Mouse (Mus musculus) thymus, postnatal 25 days (tissue): ENCODE results near the gene Ptprn2.
A peak's percentile ranks its signal among the peaks of the same experiment; 100 is the strongest.
"Not testable (repeated sequence)": the region's sequence is repeated elsewhere in the genome, so short reads cannot be mapped to it uniquely, and the experiment has no call there.

Experiments used
- DNase-seq: peaks from one replicate; pipeline ENCODE4 v3.0.0; 2022

The Ptprn2 gene

DNA sequence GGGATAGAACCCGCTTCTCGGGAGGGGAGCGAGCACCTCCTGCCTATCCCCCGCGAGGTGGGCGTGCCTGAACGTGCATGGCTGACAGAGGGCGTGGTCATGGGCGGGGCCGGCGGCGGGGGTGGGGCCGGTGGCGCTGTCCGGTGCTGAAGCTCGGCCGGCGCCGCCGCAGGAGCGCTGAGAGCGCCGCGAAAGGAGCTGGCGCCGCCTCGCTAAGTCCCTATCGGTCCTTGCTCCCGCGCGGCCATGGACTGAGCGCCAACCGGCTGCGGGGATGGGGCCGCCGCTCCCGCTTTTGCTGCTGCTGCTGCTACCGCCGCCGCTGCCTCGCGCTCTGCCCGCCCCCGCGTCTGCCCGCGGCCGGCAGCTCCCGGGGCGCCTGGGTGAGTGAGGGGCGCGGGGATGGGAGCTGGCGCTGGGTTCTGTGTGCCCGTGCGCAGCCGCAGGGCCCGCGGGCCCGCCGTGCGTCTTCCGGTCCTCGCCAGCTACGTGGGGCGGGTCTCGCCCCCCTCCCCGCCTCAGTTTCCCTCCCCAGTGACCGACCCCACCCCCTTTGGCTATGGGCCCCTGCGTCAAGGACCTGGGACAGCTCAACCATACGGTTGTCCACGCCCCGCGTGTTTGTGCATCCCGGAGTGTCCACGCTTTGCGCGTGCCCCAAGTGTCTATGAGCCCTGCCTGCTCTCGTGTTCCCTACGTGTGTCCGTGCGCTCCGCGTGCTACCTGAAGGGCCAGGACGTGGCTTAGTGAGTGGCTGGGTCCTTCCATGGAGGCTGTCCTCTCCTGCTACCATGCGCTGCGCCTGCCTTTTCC is at the start of gene Ptprn2:
Gene Ptprn2 (plus strand): TSS at position 130 of the 813 bp plus-strand sequence.
- peak; percentile 69 for DNase-seq

DNA sequence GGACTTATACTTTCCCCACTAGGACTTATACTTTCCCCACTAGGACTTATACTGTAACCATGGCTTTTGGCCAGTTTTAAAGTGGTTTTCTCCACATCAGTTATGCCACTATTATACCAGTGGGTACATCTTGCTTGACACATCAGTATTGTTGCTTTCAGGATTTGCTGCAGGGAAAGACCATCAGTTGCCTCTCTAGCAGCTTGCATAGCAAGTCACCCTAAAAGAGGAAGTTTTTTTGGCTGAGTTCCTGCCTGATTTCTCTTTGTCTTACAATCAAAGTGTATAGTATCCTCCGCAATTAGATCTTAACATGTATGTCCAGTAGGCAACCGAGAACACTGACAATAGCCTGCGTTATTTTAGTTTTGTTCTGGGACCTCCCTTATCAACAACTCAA is 49.4 kb upstream of the Ptprn2 start:
- no peak for DNase-seq

DNA sequence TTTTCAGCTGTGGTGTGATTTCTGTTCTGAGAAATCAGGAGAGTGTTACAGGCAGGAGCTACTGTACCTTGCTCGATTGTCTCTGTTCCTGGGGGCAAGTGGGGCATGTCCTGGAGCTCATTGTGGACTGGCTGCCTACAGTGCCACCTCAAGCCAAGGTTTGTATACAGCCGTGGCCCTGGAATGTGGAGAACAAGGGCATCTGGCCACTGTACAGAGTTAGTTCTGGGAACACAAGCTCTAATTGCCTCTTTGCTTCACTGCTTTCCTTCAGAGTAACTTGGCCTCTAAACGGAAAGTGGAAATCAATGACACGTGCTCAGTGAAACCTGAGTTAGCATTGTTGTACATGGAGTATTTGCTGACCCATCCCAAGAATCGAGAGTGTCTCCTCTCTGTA is 46.9 kb upstream of the Ptprn2 start:
- no peak for DNase-seq

DNA sequence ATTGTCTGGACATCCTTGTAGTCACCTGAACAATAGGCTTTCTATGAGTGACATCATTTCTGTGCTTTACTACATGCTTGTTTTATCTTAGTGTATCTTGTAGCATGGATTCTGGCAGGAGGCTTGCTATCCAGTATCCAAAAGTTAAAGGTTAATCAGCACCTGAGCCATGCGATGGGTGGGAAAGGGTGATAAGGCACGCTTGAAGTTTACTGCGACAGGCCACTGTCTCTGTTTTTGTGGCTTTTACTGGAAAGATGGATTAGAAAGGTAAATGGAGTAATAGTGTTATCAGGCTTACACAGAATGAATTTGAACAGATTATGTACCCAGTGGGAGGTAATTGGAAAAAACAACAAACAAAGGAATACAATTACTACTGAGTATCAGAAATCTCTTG is 43.3 kb upstream of the Ptprn2 start:
- no peak for DNase-seq

DNA sequence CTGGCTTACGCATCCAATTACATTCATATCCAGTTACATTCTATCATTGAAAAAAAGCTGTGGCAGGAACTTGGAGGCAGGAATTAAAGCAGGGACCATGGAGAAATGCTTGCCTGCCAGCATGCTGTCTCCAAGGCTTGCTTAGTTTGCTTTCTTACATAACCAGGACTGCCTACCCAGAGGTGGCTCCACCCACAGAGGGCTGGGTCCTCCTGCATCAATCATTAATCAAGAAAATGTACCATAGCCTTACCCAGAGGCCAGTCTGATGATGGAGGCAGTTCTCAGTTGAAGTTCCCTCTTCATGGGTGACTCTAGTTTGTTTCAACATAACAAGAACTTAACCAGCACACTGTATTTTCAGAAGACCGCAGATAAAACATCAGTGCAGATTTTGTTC is 36.0 kb upstream of the Ptprn2 start:
- DNase-seq = no peak

DNA sequence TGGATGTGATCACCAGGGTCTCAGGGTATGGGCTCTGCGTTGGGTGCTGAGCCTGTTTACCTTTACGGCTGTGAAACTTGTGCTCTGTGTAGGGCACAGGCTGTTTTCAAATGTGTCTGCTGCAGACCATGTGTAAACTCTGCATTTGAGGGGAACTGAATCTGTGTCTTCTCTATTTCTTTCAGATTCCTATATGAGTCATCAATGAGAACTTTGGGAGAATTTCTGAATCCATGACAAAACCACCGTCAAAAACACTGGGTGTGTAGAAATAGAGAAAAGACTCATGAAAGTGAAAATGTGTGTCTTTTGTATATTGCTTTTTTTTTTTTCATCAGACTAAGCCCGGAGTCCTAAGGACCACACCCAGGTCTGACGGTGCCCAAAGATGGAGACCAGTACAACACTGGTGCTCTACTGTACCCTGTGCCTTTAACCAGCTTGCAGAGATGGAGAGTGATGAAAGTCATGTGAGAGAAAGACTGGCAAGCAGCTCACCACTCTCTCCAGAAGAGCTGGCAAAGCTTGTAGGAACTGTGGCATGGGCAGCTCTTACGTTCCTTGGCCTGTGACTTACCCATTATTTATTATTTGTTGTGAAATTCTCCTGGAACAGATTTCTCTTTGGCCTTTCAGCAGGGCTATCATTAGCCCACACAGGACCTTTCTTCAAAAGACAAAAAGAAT is 25.0 kb upstream of the Ptprn2 start:
- DNase-seq = no peak

DNA sequence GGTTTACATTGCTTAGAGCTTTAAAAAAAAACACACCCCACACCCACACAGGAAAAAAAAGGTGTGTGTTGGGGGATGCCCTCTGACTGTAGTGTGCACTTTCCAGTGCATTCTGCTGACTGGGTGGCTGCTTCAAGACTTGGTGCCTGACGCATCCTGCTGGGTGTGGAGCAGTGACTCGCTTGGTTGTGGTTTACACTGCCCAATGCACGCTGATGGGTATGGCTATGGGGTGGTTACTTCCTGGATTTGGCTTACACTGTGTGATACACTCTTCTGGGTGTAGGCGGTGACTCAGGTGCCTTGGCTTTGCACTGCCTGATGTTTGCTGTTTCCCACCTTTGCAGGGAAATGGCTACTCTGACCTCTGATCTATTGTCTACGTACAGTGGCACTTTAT is 18.5 kb upstream of the Ptprn2 start:
- no peak for DNase-seq

DNA sequence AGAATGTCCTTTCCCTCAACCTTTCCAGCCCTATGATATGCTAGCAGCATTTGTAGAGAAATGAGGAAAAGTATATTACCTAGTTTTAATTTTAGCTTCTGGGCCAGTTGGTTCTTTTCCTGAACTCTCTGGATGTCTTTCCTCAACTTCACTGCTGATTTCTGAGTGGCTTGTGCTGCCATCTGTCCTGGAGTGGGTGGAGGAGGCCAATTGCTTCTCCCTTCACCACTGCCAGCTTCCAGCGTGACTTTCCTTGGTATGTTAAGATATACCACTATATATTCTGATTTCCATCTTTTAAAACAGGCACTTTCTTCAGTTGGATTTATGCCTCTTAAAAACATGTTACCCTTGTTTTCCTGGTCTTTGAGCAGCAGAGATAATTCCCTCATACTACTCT is 17.2 kb upstream of the Ptprn2 start:
- no peak for DNase-seq

DNA sequence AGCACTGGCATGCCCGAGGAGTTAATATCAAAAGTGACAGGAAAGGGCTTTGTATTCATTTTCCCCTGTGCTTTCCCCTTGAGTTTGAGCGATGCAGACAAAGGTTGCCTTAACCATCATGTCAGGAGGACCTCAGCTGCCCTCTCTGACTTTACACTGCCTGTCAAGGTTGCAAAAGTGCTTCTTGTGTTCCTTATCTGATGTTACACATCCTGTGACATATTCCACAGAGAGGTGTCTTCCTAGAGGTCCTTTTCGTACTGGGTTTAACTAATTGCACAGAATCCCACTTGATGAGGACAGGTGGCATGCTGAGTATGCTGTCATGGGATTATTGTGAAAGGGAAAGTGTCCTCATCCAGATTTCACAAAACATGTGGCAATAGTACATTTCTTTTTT is 16.4 kb upstream of the Ptprn2 start:
- DNase-seq = no peak

DNA sequence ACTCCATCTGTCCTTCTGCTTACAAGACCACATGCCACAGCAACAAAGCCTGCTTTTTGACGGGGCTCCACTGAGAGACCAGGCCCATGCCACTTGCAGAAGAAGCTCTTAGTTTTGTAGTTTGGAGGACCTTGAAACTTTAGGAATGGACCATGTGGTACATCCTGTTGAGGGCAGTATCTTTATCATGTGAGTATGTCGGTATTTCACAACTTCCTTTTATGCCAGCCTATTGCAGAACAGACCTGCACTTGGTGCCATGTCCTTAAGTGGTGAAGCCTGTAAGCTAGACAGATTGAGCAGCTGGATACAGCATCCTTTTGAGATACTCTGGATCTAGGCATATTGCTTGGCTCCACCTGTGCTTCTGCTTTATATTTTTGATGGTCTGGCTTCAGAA is 12.3 kb upstream of the Ptprn2 start:
- no peak for DNase-seq

DNA sequence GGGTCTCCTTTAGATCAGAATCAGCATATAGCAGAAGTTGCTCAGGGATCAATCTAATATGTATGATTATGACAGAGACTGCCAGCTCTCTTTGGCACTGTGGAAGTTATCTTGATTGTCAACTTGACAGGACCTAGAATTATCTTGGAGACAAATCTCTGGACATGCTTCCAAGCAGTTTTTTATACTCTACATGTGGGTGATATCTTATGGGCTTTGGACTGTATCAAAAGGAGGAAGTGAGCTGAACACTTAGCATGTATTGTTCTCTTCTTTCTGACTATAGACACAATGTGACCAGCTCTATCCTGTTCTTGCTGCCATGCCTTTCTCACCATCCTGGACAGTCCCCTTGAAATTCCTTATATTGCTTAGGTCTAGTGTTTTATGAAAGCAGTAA is 11.8 kb upstream of the Ptprn2 start:
- no peak for DNase-seq

DNA sequence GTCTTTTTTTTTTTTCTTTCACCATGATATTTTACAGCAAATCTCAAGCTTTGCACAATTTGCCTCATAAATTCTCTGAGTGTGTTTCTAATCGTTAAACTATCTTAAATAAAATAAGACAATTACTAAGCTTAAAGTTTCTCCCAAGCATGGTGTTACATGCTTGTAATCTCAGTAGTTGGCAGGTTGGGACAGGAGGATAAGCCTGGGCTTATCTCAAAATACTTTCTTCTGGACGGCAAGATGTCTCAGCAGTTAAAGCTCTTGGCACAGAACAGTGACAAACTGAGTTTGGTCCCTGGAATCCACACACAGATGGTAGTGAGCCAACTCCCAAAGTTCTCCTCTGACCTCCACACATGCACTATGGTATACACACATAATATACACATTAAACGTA is 10.8 kb upstream of the Ptprn2 start:
- DNase-seq = no peak

DNA sequence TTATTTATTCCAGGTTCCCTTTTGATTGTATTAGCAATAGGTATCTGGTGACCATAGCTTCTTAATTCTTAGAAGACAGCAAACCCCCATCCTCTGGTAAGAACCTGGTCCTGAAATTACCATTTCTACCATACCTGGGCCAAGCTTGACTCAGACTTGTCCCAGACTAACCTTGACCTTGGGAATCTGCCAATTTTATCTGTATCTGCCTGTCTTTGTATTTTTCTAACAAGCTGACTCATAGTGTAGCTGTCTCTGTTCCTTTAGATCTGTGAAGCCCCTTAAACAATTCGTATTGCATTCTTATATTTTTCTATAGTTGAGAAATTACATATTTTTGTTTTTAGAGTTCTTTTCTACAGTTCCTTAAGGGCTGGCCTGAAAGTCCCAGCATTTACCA is 6.7 kb upstream of the Ptprn2 start:
- no peak for DNase-seq

DNA sequence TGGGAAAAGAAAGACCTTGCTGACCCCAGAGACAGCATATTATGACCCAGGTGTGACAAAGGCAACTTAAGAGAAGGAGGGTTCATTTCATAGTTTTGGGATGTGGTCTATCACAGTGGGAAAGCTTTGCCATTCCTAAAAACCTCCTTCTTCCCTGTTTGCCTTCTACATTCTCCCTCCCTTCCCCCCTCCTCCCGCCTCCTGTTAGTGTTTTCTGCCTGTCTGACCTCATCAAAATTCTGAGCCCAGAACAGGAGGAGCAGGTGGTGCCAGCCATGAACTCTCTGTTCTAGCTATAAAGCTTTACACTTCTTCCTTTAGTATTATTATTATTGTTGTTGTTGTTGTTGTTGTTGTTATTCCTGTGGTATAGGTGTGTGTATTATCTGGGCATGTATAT is 3.6 kb upstream of the Ptprn2 start:
- DNase-seq = no peak

DNA sequence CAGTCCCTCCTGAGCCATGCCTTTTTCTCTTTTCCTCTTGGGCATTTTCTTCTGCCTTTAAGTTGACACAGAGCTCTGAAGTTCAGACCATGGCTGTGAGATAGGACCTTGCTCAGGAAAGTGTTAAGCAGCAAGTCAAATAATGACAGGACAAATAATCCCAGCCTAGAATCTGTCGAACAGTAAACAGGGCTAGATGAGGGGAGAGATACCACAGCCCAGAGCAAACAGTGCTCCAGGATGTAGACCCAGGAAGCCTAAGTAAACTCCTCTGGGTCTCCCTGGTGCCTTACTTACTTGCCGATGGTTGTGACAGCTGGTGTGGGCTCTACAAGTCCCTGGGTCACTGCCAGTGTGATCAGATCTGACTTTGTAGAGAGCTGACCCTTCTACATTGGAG is 1.9 kb upstream of the Ptprn2 start:
- DNase-seq = no peak

DNA sequence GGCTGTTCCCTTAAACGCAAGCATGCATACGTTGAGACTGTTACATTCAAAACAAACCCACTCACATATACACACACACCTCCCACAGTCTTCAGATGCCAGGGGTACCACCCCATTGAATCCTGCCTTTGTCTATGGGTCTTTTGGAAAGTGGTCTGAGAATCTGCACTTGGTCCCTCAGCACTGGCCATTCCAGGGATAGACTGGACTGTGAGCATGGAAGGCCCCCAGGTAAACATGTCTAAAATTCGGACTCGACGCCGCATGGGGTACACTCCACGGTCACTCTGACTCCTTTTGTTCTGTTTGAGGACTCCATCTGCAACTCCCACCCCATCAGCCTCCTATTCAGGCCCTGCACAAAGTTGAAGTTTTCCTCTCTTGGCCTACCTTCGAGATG is 529 bp upstream of the Ptprn2 start:
- DNase-seq = no peak

DNA sequence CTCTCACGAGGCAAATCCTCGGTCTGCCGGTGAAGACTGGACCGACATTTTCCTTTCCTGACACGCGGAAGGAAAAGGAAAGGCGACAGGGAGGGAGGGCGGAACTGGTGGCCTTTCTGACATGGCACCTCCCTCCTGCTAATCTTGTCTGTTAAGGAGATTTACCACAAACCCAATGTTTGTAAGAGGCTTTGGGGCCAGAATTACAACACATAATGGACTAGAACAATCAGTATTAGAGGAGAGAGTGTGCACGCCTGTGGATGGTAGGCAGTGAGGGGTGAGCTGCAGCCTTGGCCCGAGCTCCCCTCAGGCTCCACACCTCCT is 847 bp downstream of the Ptprn2 start:
- DNase-seq = no peak

DNA sequence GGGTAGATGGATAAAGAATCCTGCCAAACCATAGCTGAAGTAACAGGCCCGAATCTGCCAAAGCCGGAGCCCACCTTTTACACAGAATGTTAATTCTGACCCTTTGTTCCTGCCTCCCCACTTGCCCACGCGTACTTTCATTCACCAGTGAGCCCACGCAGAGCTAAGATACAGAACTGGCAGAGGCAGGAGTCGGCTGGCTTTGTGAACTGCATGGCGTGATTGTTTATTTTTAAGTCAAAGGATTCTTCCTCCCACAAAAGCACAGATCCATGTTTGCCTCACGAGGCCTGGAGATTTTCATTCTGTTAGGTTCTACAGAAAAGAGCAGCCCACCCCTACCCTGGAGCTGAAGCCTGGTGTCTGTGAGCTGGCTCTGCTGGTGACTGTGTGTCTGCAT is 3.3 kb downstream of the Ptprn2 start:
- no peak for DNase-seq

DNA sequence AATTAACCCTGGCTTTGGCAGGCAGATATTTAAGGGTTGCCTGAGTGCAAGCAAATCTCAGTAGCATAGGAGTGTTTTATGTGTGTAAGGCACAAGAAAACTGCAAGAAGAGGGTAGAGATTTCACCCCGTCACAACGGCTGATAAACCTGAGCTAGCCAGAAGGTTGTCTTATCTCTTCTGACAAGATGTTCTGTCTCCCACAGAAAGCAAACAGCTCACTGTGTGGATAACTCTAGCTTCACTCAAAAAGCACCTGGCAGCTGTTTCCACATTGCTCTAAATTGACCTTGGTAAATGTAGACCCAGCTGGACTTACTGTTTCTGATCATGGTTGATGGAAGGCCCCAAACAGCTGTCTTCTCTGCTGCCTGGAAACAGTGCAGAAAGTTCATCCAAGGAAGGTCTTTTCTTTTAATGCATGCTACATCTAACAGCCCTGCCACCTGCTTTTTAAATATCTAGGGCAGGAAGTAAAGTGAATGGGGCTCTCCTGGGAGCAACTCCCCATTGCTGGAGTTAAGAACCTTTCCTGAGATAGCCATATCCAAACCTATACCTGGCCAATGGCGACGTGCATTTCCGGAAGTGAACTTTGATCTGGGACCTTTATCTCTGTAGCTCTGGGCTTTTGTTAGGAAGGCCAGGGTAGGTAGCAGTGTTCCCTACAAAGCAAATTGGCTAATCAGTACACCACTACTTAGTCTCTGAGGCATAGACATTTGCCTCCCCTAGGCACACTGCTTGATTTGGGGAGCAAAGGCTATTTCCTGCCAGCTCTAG is 5.2 kb downstream of the Ptprn2 start:
- DNase-seq = no peak

DNA sequence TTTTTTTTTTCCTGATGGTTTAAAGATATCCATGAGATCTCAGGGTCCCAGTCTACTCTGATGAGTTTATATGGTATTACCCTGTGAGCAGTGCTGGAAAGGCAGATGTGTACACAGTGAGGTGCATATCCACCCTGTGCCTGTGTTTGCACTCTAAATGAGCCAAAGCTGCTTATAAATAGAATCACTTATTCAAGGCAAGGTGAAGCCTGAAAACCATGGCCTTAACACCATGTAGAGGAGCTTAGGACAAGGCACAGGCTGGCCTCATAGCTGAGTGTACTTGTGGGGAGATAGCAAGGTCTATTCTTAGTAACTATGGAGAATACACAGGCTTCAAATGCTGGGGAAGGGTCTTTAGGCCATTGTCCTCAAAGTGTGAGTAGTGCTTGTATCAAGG is 13.1 kb downstream of the Ptprn2 start:
- DNase-seq = no peak

DNA sequence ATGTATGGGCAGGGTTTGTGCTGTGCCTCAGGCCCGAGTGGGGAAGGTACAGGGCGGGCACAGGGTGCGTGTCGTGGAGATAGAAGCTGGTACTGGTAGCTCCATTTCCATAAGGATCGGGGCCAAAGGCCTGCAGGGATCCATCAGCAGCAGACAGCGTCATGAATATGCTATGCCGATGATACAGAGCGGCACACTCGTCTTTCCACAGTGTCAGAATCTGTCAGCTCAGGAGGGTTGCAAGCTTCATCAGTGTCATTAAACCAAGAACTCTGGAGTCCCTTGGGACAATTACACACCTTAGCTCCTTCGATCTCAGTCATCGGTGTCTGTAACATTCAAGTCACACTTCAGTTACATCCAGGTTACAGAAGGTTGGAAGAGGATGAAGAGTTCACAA is 15.1 kb downstream of the Ptprn2 start:
- DNase-seq = no peak

DNA sequence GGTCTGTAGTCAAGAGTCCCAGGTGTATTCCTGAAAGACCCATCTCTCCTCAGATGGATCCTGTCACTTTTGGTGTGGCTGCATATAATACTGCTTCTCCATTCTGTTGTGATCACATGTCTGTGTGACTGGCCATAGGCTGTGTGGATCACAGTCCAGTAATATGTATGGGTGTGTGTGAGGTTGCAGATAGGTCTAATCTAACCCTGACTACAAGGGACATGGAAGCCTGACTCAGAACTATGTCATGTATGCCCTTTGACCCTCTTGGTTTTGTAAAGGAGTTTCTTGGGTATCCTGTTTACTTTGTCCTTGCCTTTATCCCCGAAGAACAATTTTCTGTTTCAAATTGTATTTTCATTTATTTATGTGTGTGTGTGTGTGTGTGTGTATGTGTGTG is 27.0 kb downstream of the Ptprn2 start:
- DNase-seq = no peak

DNA sequence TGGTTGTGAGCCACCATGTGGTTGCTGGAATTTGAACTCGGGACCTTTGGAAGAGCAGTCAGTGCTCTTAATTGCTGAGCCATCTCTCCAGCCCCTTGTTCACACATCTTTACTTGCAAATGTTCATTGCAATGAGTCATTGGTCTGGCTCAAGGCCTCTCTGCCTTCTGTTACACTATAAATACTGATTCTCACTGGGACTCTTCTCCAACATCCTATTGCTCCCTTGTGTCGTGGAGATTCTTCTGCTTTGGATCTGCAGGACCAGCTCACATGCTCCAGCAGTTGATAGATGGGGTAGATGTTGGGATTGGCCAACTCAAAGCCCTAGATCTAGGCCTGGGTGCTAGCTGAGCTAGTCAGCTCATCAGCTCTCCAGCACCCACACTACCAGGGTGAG is 28.3 kb downstream of the Ptprn2 start:
- not testable (repeated sequence) for DNase-seq

DNA sequence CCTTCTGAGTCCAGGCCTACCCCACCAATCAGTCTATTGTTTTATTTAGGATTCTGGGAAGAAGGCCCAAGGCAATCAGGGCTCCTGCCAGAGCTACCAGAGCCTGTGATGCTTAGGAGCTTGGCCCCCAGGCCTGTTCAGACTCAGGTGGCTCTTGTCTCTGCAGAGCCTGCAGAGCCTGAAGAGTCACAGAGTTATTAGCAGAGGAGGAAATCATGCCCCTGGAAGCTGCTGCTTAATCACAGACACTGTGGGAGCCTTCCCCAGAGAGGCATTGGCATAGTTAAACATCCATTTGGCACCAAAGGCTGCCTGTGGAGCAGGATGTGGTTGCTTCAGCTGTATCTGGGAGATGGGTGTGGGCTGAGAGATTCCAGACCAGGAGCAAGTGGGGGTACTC is 30.3 kb downstream of the Ptprn2 start:
- DNase-seq = no peak
